Comparison of ENCODE assay signal across 21 mouse cellular contexts in the genomic region with DNA sequence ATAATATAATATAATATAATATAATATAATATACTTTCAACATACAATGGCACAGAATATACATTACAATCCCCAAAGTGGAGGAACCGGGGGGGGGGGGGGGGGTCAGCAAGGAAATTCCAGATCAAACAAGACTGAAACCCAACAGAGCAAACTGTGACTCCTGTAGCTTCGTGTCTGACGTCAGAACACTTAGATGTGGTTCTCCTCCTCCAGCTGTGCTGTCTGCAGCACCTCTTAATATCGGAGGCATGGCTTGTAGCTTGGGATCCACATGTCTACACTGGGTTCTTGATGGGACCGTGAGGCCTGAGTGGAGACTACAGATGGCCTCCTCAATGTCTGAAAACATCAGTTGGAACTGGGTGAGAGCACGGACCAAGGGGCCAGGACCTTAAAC.
"Had no signal": no experiment of that assay in that cellular context is flagged by ENCODE, and none has a peak within 500 bp of the region (broad histone marks: within the 10 kb centered on the region; RNA-seq: fewer than 3 reads in every experiment).

No protein-coding gene starts in this region.

- ATAC-seq: forebrain, embryonic 13.5 days; forebrain, embryonic 14.5 days; forebrain, embryonic 15.5 days; forebrain, embryonic 16.5 days; forebrain, postnatal 0 days had no signal

- DNase-seq: cerebellum, adult 8-10 months; cerebellum, adult 9-10 months; cerebellum, adult 9-11 months; cerebellum, postnatal 10 days; cerebellum, postnatal 14 days; cerebellum, postnatal 25 days; cerebellum, postnatal 36 days; embryo, embryonic 11 days; forebrain, postnatal 0 days; gastrocnemius, adult 2 months; gastrocnemius, postnatal 10 days; gastrocnemius, postnatal 14 days; gastrocnemius, postnatal 25 days; gastrocnemius, postnatal 36 days; heart, adult 11 months; heart, adult 18-20 months; heart, adult 2 months had no signal
